27 mouse cellular contexts compared by ENCODE assay signal in genomic region chr1:40091160-40091559, GRCm38 (mm10). TPM values are rescaled to one million over a fixed set of nuclear protein-coding genes. Genes with fewer than 3 reads are reported as not detected.
DNase-seq lines count a peak whose midpoint lies in the region; ATAC-seq and TF ChIP-seq lines count a peak whose summit lies in the region.
"Had no signal": no experiment of that assay in that cellular context is flagged by ENCODE, and none has a peak within 500 bp of the region (broad histone marks: within the 10 kb centered on the region; RNA-seq: fewer than 3 reads in every experiment).

No protein-coding gene starts in this region.

- no peak overlapping the region for H3K4me2 ChIP-seq in intestine, postnatal 0 days (replicated peaks; ENCODE audit: low read depth)
- H3K4me2 ChIP-seq: embryonic facial prominence, embryonic 13.5 days; embryonic facial prominence, embryonic 15.5 days; forebrain, embryonic 12.5 days had no signal

- no peak overlapping the region for H3K9ac ChIP-seq in intestine, postnatal 0 days (ENCODE audit: low read depth, low read length)
- H3K9ac ChIP-seq: embryonic facial prominence, embryonic 13.5 days; embryonic facial prominence, embryonic 15.5 days; forebrain, embryonic 12.5 days had no signal

- H3K4me1 ChIP-seq in bone marrow, adult 2 months (ENCODE audit: control insufficient read depth, insufficient read depth, low read length) = peaks cover 4% of the 10 kb centered on the region
- no peaks in the 10 kb centered on the region for H3K4me1 ChIP-seq in kidney, adult 2 months (ENCODE audit: control insufficient read depth, insufficient read depth, low read length)
- no peaks in the 10 kb centered on the region for H3K4me1 ChIP-seq in intestine, postnatal 0 days (replicated peaks; ENCODE audit: control insufficient read depth, insufficient read depth, low read length)
- H3K4me1 ChIP-seq: embryonic facial prominence, embryonic 15.5 days; forebrain, embryonic 10.5 days; forebrain, embryonic 12.5 days had no signal

- peak; percentile 78 for ATAC-seq in granulocyte monocyte progenitor cell, adult 5-6 weeks (replicated peaks; ENCODE audit: poor library complexity, severe bottlenecking)
- ATAC-seq in megakaryocyte progenitor cell, adult 5-6 weeks (replicated peaks; ENCODE audit: poor library complexity) = peak; percentile 72
- peak; percentile 24 for ATAC-seq in neutrophil, adult 5-6 weeks (ENCODE audit: extremely low read depth, insufficient number of reproducible peaks, low FRiP score, poor library complexity, severe bottlenecking)
- no peak for ATAC-seq in intestine, postnatal 0 days
- ATAC-seq: CD4-positive, CD25-positive, alpha-beta regulatory T cell, adult 4 months; forebrain, embryonic 14.5 days; forebrain, embryonic 16.5 days had no signal

- no peak for TF ChIP-seq POLR2A in bone marrow, adult 2 months (IDR thresholded peaks at IDR 0.05; ENCODE audit: borderline replicate concordance, control insufficient read depth, low read depth, low read length)
- no peak for TF ChIP-seq POLR2A in kidney, adult 2 months (IDR thresholded peaks at IDR 0.05; ENCODE audit: low read depth, low read length)

- H3K36me3 ChIP-seq in kidney, adult 2 months (ENCODE audit: control insufficient read depth, insufficient read depth, low read length) = no peaks in the 10 kb centered on the region
- H3K36me3 ChIP-seq in intestine, postnatal 0 days (ENCODE audit: control insufficient read depth, insufficient read depth) = no peaks in the 10 kb centered on the region
- H3K36me3 ChIP-seq: embryonic facial prominence, embryonic 13.5 days; embryonic facial prominence, embryonic 15.5 days; forebrain, embryonic 10.5 days; forebrain, embryonic 12.5 days; G1E had no signal

- no peak for DNase-seq in kidney, adult 2 months
- no peak for DNase-seq in kidney, postnatal 25 days
- DNase-seq in spleen, postnatal 10 days (ENCODE audit: low spot score in 2 of 2) = no peak
- DNase-seq: adrenal gland, adult 2 months; adrenal gland, postnatal 10 days; adrenal gland, postnatal 25 days; cerebellum, adult 11-12 months; cerebellum, adult 2 months; cerebellum, adult 9-10 months; cerebellum, postnatal 10 days; cerebellum, postnatal 25 days; embryo, embryonic 11 days had no signal

- H3K9me3 ChIP-seq in intestine, postnatal 0 days (ENCODE audit: control insufficient read depth) = no peaks in the 10 kb centered on the region
- H3K9me3 ChIP-seq: embryonic facial prominence, embryonic 13.5 days; embryonic facial prominence, embryonic 15.5 days; forebrain, embryonic 10.5 days; forebrain, embryonic 12.5 days; G1E had no signal

- H3K27me3 ChIP-seq in kidney, adult 2 months (replicated peaks; ENCODE audit: control insufficient read depth, insufficient read depth, low read length) = no peaks in the 10 kb centered on the region
- no peaks in the 10 kb centered on the region for H3K27me3 ChIP-seq in intestine, postnatal 0 days (replicated peaks; ENCODE audit: control insufficient read depth, insufficient read depth, low read length)
- H3K27me3 ChIP-seq: CH12.LX; embryonic facial prominence, embryonic 15.5 days; forebrain, embryonic 12.5 days had no signal

- no peak for TF ChIP-seq CTCF in bone marrow, adult 2 months (IDR thresholded peaks at IDR 0.05; ENCODE audit: control insufficient read depth, insufficient read depth, low read length)
- TF ChIP-seq CTCF in kidney, adult 2 months (conservative IDR thresholded peaks at IDR 0.05; ENCODE audit: insufficient read depth, insufficient read length, low read depth, low read length) = no peak
- TF ChIP-seq CTCF in intestine, postnatal 0 days (IDR thresholded peaks at IDR 0.05; ENCODE audit: low read depth) = no peak

- peak overlapping the region; percentile 26; the same call in 1 of the 2 replicates for H3K27ac ChIP-seq in bone marrow, adult 2 months (ENCODE audit: control insufficient read depth, insufficient read depth, low read depth, low read length, poor library complexity)
- H3K27ac ChIP-seq in kidney, adult 2 months (ENCODE audit: insufficient read depth, low read depth, low read length) = no peak overlapping the region
- H3K27ac ChIP-seq in intestine, postnatal 0 days (ENCODE audit: low read depth, low read length) = no peak overlapping the region
- H3K27ac ChIP-seq: embryonic facial prominence, embryonic 13.5 days; embryonic facial prominence, embryonic 15.5 days; forebrain, embryonic 10.5 days; forebrain, embryonic 12.5 days had no signal

- 45% methylated on average over 9 of the region's 9 CpGs for WGBS in bone marrow, adult 2 months
- 89% methylated on average over 9 of the region's 9 CpGs for WGBS in kidney, adult 2 months
- 86% methylated on average over 9 of the region's 9 CpGs for WGBS in intestine, postnatal 0 days

- no peak overlapping the region for H3K4me3 ChIP-seq in bone marrow, adult 2 months (replicated peaks; ENCODE audit: control insufficient read depth, low read depth, low read length)
- H3K4me3 ChIP-seq in kidney, adult 2 months (ENCODE audit: insufficient read depth, low read depth, low read length) = no peak overlapping the region
- H3K4me3 ChIP-seq in intestine, postnatal 0 days (ENCODE audit: low read depth, low read length) = no peak overlapping the region
- H3K4me3 ChIP-seq: embryonic facial prominence, embryonic 13.5 days; embryonic facial prominence, embryonic 15.5 days; erythroblast, embryonic 14.5 days; forebrain, embryonic 10.5 days; forebrain, embryonic 12.5 days had no signal

RNA-seq across cellular contexts. Expression of gene Il1r2, which starts 17.3 kb away (rescaled TPM):
- polyA plus RNA-seq in bone marrow, adult 2 months (2011; ENCODE audit: insufficient read depth, insufficient read length, low replicate concordance, missing spikeins) = 10.6 and 36.8 TPM in 2 replicates
- total RNA-seq in granulocyte monocyte progenitor cell, adult 5-6 weeks (2014; fragmentation: Nextera tagmentation) = not detected in 2 replicates
- 0.88 and 2.9 TPM in 2 replicates for total RNA-seq in granulocyte monocyte progenitor cell, adult 5-6 weeks (2017)
- 1.9 and 2.5 TPM in 2 replicates for total RNA-seq in megakaryocyte progenitor cell, adult 5-6 weeks (2015)
- 1.9 and 2.2 TPM in 2 replicates for total RNA-seq in megakaryocyte progenitor cell, adult 5-6 weeks (2017)
- total RNA-seq in neutrophil, adult 5-6 weeks (2017) = 542 and 614 TPM in 2 replicates
- polyA plus RNA-seq in kidney, adult 2 months (2012; rRNA removed) = 0.12 and 0.38 TPM in 2 replicates
- polyA plus RNA-seq in intestine, postnatal 0 days (2015; fragmentation: Nextera tagmentation; extraction: Ambion mirVana) = 1.6 and 2.1 TPM in 2 replicates
- total RNA-seq: adrenal gland, postnatal 25 days had no signal
- polyA plus RNA-seq: adrenal gland, adult 2 months; erythroblast, embryonic 14.5 days; G1E had no signal

Comparison
In these comparisons a context has a peak if more than half of its experiments do, and no peak if none do; other contexts are left out.
1. RNA of gene Il1r2, which starts 17.3 kb away (total RNA-seq): 542 to 614 TPM in neutrophil, adult 5-6 weeks; 1.9 to 2.5 TPM in megakaryocyte progenitor cell, adult 5-6 weeks and 0.88 to 2.9 TPM in granulocyte monocyte progenitor cell, adult 5-6 weeks; every median in the first group is over 100 times any median in the second.